Mouse (Mus musculus) embryonic fibroblast, embryonic 13.5 days (primary cell): ENCODE data around the gene Srgap2.

ENCODE experiments used
- CTCF ChIP-seq: IDR thresholded peaks from 2 replicates; pipeline ENCODE4 v1.5.1; 2011; ENCODE audit warnings: mild to moderate bottlenecking, control low read depth, low read length, moderate library complexity, borderline replicate concordance; ENCODE audit not compliant: insufficient read depth
- POLR2A ChIP-seq: IDR thresholded peaks from 2 replicates; pipeline ENCODE4 v1.6.1; 2011; ENCODE audit warnings: low read depth, mild to moderate bottlenecking, control low read depth, low read length, moderate library complexity

DNA sequence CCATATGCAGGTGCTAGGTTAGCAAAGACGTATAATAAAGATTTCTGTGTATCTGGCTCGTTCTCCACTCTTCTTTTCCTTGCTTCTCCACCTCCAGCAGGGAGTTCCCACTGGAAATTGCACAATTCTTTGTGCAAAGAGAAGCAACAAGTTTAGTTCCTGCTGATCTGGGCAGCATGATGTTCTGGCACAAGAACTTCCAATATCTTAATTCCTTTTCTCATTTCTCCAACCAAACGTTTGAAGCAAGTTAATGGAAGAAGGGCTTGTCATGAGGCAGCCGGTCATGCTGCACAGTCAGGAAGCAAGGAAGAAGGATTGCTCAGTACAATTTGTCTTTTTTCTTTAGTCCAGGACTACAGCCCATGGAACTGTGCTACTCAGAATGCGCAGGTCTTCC is 78.8 kb downstream of the Srgap2 start:
- TF ChIP-seq CTCF = no peak
- TF ChIP-seq POLR2A = no peak
